Mouse (Mus musculus) olfactory bulb, adult 2 months (tissue): Measurements from ENCODE around the gene Smc6.

Source experiments
- CTCF ChIP-seq: fragments of 200-500 bp; IDR thresholded peaks from 2 replicates; pipeline ENCODE4 v1.5.1; 2012; ENCODE audit warnings: low read depth, mild to moderate bottlenecking, low read length, moderate library complexity; ENCODE audit not compliant: insufficient read depth
- POLR2A ChIP-seq: fragments of 200-500 bp; IDR thresholded peaks from 2 replicates; pipeline ENCODE4 v1.6.1; 2012; ENCODE audit warnings: mild to moderate bottlenecking, low read depth, low read length, moderate library complexity; ENCODE audit not compliant: insufficient read depth

GRCm38 (mm10) chr12:11336845-11337244 is 71.2 kb downstream of the Smc6 start:
- TF ChIP-seq CTCF = no peak
- TF ChIP-seq POLR2A = no peak
